Mouse (Mus musculus) testis, adult 2 months (tissue): ENCODE measurements around the gene Nlk. TPM values are rescaled to one million over a fixed set of nuclear protein-coding genes. Genes with fewer than 3 reads are reported as not detected.
"Not testable (repeated sequence)": the region's sequence is repeated elsewhere in the genome, so short reads cannot be mapped to it uniquely, and the experiment has no call there.

Experiments
- H3K27ac ChIP-seq: fragments of 200-500 bp; 2 replicates; pipeline ENCODE4 v1.5.1; 2012; ENCODE audit warnings: low read depth, low read length; ENCODE audit not compliant: control insufficient read depth, insufficient read depth
- H3K27me3 ChIP-seq: fragments of 200-500 bp; 2 replicates; pipeline ENCODE4 v1.6.1; 2012; ENCODE audit warnings: mild to moderate bottlenecking, low read length, moderate library complexity; ENCODE audit not compliant: control insufficient read depth, insufficient read depth
- H3K36me3 ChIP-seq: fragments of 200-500 bp; 2 replicates; pipeline ENCODE4 v1.6.1; 2012; ENCODE audit warnings: mild to moderate bottlenecking, low read length; ENCODE audit not compliant: control insufficient read depth, insufficient read depth
- H3K4me1 ChIP-seq: fragments of 200-500 bp; 2 replicates; pipeline ENCODE4 v1.6.1; 2012; ENCODE audit warnings: low read length; ENCODE audit not compliant: control insufficient read depth, insufficient read depth
- H3K4me3 ChIP-seq: fragments of 200-500 bp; 2 replicates; pipeline ENCODE4 v1.5.1; 2012; ENCODE audit warnings: low read depth, mild to moderate bottlenecking, low read length, moderate library complexity, mixed read lengths; ENCODE audit not compliant: control insufficient read depth
- CTCF ChIP-seq: fragments of 200-500 bp; IDR thresholded peaks from 2 replicates; pipeline ENCODE4 v1.5.1; 2012; ENCODE audit warnings: low read depth, mild to moderate bottlenecking, inconsistent platforms, low read length, moderate library complexity; ENCODE audit not compliant: control insufficient read depth, insufficient read depth, insufficient replicate concordance
- POLR2A ChIP-seq: fragments of 200-500 bp; IDR thresholded peaks from 2 replicates; pipeline ENCODE4 v1.6.1; 2012; ENCODE audit warnings: low read depth, mild to moderate bottlenecking, inconsistent platforms, low read length, moderate library complexity; ENCODE audit not compliant: control insufficient read depth
- polyA plus RNA-seq: library from polyadenylated mRNA; depleted of rRNA; stranded (reverse); fragments of >200 nt; gene quantifications from 2 replicates; pipeline ENCODE4 v1.2.3, GENCODE M21; 2012

Nlk gene
- polyA plus RNA-seq, 1 experiment = 12.0 TPM

GRCm38 (mm10) chr11:78681058-78681457 lies 16.1 kb downstream of the Nlk start:
- TF ChIP-seq POLR2A (no peak), CTCF (no peak)
- no peaks in the 10 kb centered on the region for H3K4me1 ChIP-seq
- H3K27me3 ChIP-seq = no peaks in the 10 kb centered on the region
- no peaks in the 10 kb centered on the region for H3K36me3 ChIP-seq
- H3K4me3 ChIP-seq = no peak overlapping the region
- H3K27ac ChIP-seq = no peak overlapping the region

- TF ChIP-seq CTCF (no peak), POLR2A (no peak)
- no peaks in the 10 kb centered on the region for H3K4me1 ChIP-seq
- no peaks in the 10 kb centered on the region for H3K36me3 ChIP-seq
- no peaks in the 10 kb centered on the region for H3K27me3 ChIP-seq
- H3K27ac ChIP-seq = no peak overlapping the region
- H3K4me3 ChIP-seq = no peak overlapping the region
Observed at GRCm38 (mm10) chr11:78678761-78679160, 18.4 kb downstream of the Nlk start.

GRCm38 (mm10) chr11:78668647-78669046 lies 28.5 kb downstream of the Nlk start:
- Histone ChIP-seq H3K27me3 (no peaks in the 10 kb centered on the region), H3K4me1 (no peaks in the 10 kb centered on the region), H3K27ac (no peak overlapping the region), H3K36me3 (no peaks in the 10 kb centered on the region), H3K4me3 (no peak overlapping the region)
- TF ChIP-seq CTCF (no peak), POLR2A (no peak)

- no peak overlapping the region for H3K4me3 ChIP-seq
- H3K27me3 ChIP-seq = no peaks in the 10 kb centered on the region
- TF ChIP-seq CTCF (no peak), POLR2A (no peak)
Observed at GRCm38 (mm10) chr11:78664853-78665252, 32.3 kb downstream of the Nlk start.

GRCm38 (mm10) chr11:78663916-78664315 lies 33.3 kb downstream of the Nlk start:
- Histone ChIP-seq H3K27me3 (no peaks in the 10 kb centered on the region), H3K27ac (no peak overlapping the region), H3K4me1 (no peaks in the 10 kb centered on the region), H3K36me3 (no peaks in the 10 kb centered on the region), H3K4me3 (no peak overlapping the region)
- no peak for TF ChIP-seq CTCF
- TF ChIP-seq POLR2A = no peak

More at GRCm38 (mm10) chr11:78664853-78665252, 32.3 kb downstream of the Nlk start:
- Histone ChIP-seq H3K4me1 (no peaks in the 10 kb centered on the region), H3K27ac (no peak overlapping the region), H3K36me3 (no peaks in the 10 kb centered on the region)

- Histone ChIP-seq H3K27me3 (no peaks in the 10 kb centered on the region), H3K4me3 (no peak overlapping the region), H3K27ac (no peak overlapping the region), H3K4me1 (no peaks in the 10 kb centered on the region), H3K36me3 (no peaks in the 10 kb centered on the region)
- TF ChIP-seq CTCF (no peak), POLR2A (no peak)
Observed at GRCm38 (mm10) chr11:78649143-78649542, 48.0 kb downstream of the Nlk start.

- not testable (repeated sequence) for H3K4me1 ChIP-seq, H3K27me3 ChIP-seq, H3K36me3 ChIP-seq, H3K4me3 ChIP-seq, H3K27ac ChIP-seq
Observed at GRCm38 (mm10) chr11:78648405-78648804, 48.8 kb downstream of the Nlk start.

- Histone ChIP-seq H3K27ac (no peak overlapping the region), H3K4me1 (no peaks in the 10 kb centered on the region), H3K4me3 (no peak overlapping the region), H3K36me3 (no peaks in the 10 kb centered on the region), H3K27me3 (no peaks in the 10 kb centered on the region)
- TF ChIP-seq POLR2A (no peak), CTCF (no peak)
Observed at GRCm38 (mm10) chr11:78643746-78644145, 53.4 kb downstream of the Nlk start.
